Mouse (Mus musculus): ENCODE results near the gene Foxp3.

Foxp3 gene

DNA sequence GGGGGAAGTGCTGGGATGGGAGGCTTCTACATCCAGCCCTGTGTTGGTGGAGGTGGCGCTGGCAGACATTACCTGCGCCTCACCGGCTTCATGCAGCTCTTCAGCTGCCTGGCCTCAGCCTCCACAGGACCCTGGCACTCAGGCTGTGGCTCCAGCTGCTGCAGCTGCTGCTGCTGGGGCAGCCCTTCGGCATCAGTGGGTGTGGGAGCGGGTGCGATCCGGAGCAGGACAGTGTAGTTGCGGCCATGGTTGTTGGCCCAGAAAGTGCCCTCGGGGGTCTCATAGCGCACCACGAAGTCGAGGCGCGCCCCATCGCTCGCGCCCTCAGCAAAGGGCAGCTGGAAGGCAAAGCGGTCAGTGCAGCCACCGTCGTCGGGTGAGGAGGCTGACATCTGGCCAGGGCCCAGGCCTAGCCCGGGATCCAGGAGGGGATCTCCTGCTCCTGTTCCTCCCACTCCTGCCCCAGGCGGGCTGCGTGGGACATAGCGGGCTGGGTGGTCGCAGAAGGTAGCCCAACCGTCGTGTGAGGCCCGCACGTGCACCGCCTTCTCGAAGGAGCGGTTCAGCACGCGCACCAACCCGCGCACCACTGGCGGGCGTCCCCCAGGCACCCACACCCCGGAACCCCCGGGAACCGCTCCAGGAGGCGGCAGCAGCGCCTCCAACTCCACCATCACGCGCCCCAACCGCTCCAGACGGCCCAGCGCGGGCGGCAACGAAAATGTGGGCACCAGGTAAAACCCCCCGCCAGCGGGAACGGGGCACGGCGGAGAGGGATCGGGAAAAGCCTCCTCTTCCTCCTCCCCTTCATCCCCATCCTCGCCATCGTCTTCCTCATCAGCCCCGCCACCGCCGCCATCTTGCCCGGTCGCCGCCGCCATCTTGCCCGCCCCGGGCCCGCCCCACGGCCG is at the start of gene Foxp3:
Gene Foxp3, plus strand, starts transcription at position 469 of the 911 bp plus-strand sequence.
- no peak for DNase-seq

DNA sequence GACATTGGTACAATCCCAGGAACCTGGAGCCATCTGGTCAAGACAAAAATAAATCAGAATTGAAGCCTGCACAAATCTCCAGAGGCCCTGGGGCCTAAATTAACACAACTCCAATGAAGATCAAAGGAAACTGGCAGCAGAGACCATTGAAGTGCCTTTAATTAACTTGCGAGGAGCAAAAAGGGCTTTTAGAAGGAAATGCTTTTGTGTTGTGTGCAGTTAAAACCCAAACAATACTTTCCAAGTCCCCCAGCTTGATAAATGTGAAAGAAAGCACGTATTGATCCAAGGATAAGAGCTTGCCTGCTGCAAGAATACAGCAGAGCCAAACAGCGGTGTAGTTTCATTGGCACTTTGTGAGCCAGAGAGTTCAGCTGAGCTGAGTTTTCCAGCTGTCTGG is 48.5 kb upstream of the Foxp3 start:
- no peak for DNase-seq

DNA sequence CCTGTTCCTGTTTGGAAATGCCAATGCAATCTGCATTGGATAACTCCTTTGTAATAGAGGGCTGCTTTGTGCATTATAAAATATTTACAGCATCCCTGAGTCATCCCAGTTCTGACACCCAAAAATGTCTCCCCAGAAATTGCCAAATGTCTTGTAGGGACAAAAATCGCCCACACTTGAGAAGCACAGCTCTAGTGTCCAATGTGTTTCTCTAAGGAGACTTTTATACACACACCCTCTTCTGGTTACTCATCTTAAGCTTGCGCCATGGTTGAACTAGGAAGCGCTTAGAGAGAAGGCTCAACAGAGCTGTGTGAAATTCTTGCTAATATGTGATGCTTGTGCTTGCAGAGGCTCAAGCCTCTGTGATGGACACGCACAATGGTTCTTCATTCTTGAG is 20.0 kb upstream of the Foxp3 start:
- no peak for DNase-seq

DNA sequence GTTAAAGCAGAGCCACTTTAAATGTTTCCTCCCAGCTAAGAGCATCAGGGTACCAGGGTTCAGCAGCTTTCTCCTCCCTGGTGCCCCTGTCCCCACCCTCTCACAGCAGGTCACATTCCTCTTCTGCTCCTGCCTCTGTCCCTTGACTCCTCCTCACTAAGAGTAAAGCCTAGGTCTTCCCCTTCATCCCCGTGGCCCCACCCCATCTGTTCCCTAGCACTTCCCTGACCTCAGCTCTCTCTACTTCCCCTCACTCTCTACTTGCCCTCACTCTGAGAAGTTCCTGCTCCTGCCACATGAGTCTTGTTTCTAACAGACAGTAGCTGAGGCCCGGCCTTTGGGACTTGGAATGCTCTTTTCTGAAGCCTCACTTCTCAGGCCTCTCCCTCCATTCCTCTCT is 10.4 kb upstream of the Foxp3 start:
- no peak for DNase-seq

DNA sequence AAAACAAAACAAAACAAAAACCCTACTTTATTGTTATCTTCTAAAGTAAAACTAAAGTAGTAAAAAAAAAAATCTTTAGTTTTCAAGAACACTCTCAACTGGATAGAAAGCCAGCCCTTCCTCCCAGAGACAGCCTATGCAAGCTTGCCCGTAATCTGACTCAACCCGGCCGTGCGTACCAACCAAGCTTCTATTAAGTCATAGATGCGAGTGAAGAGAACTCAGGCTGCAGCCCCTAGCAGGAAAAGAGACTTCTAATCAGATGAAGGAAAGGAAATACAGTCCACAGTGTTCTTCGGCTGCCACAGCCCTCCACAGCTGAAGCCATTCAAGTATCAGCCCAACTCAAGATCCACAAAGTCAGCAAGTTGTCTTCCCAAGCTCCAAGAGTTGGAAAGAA is 7.1 kb upstream of the Foxp3 start:
- no peak for DNase-seq

DNA sequence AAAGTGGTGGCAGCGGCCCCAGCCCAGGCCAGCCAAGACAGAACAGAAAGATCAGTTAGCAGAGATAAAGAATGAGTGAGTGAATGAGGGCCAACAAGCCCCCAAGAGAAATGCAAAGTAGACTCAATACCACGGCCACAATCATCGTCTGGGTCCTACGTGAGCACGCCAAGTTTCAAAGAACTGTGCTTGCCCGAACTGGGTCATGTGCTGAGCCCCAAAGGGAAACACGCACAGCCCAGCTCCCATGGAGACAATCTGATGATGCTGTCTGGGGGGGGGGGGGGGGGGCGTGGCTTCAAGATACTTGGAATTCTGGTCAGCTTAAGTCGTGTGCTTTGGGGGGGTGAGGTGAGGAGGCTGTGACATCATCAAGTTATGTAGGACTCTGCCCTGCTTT is 6.0 kb upstream of the Foxp3 start:
- DNase-seq, result no peak

DNA sequence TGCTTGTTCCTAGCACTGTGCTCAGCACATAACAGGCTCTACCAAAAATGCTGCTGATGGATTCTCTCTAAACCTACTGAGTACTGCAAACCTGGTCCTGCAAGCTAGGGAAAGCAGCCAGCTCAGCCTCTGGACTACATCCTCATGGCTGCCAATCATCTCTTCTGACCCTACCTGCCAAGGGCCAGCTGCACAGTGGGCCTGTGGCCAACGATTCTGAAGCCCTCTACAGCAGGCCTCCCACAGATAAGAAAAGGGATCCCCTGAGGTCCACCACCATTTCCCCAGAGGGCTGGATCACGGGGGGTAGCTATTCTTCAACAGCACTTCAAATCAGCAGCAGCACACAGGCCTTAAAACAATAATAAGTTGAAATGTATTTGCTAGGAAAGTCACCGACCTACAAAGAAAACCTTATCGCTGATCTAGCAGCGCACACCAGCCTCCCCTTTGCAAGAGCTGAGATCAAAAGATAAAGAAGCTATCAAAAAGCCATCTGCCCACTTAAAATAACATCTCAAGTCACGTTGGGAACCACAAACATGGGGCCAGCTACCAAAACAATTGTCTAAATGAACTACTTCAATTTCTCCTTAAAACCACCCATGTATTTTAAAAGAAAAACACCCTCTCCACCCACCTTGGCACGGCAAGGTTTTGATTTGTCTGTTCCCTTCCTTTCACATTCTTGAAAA is 2.8 kb upstream of the Foxp3 start:
- DNase-seq, result no peak

DNA sequence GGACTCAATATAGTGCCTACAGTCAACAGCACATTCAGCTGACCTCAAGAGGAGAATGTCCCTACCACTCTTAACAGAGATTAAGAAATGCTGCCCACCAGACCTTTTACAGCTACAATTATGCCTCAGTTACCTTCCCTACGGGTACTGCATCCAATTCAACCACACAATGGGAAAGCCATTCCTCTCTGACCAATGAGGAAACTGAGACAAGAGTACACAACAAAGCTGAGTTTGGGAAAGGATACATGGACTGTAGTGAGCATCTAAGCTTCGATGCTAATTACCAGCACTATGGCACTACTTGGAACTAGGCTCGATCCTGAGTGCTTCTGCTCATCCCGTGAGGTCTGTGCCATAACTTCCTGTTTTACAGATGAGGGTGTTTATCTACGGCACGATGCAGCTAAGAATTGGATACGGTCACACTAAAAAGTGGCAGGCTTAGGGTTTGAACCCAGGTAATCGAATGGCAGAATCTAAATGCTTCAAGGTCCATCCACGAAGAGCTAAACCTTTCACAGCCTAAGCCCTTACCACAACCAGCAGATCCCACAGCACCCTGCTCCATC is 1.8 kb upstream of the Foxp3 start:
- DNase-seq, result no peak

DNA sequence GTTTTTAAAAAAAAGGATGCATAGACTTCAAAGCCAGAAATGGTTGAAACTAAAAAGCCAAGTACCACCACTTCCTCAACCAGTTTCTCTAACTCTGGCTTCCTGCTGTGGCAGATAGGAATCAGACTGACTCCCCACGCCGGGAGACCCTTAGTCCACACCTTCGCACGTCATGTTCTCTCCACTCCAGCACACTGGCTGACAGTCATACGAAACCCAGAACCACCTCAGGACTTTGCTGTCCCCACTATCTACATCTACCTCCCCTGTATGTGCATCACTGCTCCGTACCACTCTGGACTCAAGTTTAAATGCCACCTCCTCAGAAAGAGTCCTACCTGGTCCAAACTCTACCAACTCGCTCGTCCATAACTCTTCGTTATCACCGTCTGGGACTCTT is 978 bp upstream of the Foxp3 start:
- DNase-seq, result no peak

DNA sequence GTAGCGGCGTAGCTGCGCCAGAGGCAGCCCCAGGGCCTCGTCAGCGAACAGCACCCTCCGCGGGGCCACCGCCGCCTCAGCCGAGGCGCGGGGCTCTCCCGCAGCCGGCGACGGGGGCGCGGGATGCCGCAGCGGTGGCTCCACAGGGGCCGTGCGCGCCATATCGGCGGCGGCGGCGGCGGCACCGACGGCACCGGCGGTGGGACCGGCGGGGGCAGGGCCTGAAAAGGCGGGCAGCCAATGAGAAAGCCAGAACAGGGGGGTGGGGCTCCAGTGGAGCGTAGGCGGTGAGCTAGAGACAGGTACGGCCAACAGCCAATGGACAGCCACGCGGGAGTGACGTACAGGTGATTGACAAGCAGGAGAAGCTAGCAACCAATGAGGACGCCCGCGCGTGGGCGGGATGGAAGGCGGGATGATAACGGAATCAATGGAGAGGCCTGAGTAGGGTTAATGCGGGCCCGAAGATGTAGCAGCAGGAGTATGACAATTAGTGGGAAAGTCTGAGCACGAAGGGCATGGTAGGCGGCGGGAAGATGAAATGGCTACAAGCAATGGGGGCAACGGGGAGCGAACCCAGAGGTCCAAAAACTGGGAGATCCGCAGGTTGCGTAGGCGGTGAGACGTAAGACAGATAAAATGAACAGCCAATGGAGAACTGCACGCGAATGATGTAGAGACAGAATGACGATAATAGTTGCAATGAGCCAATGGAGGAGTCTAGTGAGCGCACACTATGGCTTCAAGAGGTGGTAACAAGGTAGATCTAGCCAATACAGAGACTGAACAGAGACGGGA is 842 bp downstream of the Foxp3 start, which contains the start of gene Ppp1r3f:
Gene Ppp1r3f, minus strand, starts transcription at position 197 of the 798 bp plus-strand sequence.
- peak; percentile 95 to 97 for DNase-seq

DNA sequence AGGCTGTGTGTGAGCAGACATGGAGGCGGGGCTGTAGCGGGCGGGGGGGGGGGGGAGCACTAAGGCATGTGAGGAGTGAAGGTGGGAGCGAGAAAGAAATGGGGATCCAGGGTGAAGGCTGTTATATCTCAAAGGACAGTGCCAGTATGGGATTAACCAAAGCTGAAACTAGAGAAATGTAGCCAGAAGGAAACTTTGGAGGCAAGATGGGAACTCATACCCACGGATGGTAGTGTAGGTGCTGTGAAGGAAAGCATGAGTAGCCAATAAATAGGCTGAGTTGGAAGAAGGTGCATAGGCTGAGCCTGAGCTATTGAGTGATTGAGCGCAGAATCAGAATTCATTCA is 1.4 kb downstream of the Foxp3 start:
- DNase-seq, result no peak

DNA sequence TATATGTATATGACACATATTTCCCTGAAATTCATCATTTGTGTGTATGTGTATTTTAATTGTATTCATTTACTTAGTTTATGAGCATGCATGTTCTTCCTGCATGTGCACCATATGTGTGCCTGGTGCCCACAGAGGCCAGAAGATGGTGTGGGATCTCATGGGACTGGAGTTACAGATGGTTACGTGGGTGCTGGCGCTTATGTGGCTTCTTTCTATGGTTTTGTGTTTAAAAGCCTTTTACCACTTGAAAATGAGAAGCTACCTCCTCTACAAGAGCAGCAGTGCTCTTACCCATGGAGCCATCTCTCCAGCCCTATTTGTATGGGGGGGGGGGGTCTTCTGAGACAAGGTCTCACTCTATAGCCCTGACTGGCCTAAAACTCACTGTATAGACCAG is 7.7 kb downstream of the Foxp3 start:
- DNase-seq, result no peak

DNA sequence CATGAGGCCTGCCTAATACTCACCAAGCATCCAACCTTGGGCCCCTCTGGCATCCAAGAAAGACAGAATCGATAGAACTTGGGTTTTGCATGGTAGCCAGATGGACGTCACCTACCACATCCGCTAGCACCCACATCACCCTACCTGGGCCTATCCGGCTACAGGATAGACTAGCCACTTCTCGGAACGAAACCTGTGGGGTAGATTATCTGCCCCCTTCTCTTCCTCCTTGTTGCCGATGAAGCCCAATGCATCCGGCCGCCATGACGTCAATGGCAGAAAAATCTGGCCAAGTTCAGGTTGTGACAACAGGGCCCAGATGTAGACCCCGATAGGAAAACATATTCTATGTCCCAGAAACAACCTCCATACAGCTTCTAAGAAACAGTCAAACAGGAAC is 10.4 kb downstream of the Foxp3 start:
- DNase-seq, result no peak

DNA sequence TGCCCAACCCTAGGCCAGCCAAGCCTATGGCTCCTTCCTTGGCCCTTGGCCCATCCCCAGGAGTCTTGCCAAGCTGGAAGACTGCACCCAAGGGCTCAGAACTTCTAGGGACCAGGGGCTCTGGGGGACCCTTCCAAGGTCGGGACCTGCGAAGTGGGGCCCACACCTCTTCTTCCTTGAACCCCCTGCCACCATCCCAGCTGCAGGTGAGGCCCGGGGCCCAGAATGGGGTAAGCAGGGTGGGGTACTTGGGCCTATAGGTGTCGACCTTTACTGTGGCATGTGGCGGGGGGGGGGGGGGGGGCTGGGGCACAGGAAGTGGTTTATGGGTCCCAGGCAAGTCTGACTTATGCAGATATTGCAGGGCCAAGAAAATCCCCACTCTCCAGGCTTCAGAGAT is 12.9 kb downstream of the Foxp3 start:
- DNase-seq, result no peak

DNA sequence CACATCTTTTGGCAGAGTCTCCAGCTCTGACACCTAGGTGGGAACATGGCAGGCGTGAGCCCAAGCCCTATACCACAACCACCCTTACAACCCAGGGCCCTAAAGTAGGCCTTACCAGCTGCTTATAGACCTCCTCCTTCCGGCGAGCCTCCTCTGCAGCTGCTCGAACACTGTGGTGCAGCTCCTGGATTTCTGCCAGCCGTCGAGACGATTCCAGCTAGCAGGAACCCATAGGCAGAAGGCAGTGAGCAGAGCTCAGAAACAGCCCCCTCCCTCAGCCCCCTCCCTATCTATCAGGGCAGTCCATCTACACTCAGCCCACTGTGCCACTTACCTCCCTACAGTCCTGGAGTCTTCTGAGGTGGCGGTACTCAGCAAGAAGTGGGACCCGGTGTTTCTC is 21.9 kb downstream of the Foxp3 start:
- DNase-seq, result no peak

DNA sequence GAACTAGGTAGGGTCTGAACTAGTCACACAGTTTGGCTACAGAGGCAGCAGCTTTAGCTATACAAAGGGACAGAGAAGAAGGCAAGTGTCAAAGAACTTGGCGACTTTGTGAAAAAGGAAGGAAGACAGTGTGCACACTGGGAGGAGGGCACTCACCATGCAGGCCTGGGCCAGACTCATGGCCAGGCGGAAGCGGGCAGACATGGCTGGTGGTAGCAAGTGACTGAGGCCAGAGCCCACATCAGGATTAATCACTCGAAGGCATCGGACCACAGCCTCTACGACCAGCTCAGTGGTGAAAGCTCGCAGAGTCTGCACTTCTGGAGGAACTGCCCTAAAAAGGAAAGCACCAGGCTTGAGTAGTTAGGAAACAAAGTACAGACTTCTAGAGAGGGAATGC is 30.6 kb downstream of the Foxp3 start:
- DNase-seq, result no peak

DNA sequence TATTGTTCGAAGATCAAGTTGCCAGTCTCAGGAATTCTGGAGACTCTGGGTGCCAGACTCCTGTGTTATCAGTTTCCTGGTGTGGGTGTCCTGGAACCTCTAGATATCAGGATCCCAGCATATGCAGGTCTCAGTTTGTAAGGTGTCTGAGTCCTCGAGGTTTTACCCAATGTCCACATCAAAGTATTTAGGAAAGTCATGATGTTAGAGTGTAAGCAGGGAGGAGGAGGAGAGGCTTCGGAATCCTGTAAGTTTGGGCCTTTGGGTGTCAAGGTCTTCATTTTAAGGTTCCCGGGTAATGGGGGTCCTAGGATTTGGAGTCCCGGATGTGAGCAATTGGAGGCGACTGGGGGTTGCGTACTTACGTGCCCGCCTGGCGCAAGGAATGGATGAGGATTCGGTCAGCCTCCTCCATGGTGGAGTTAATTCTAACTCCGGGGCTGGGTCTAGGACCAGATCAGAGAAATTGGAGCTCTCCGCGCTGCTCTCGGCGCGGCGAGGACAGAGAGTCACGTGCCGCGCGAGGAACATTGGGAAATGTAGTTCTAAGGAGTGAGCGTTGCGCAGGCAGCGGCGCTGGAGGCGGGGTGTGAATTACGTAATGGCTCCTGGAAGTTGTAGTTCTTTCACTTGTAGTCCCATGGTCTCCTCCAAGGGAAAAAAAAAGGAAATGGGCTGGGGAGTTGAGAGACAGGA is 31.6 kb downstream of the Foxp3 start, which contains the start of gene Ccdc22:
Gene Ccdc22, minus strand, starts transcription at position 639 of the 696 bp plus-strand sequence.
- DNase-seq, result peak; percentile 87 to 90

DNA sequence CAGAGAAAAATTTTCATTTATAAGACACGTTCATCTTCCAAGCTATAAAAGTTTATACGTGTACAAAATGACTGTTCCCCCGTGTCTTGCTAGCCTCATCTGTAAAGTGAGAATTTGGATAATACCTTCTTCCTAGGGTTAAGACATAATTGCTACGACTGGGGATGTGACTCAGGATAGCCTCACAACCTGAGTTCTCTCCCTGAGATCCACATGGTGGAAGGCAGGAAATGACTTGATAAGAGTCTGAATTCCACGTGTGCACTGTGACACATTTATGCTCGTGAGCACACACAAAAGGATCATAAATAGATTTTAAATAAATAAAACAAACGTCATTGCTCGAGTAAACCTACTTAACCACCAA is 32.1 kb downstream of the Foxp3 start:
- no peak for DNase-seq

DNA sequence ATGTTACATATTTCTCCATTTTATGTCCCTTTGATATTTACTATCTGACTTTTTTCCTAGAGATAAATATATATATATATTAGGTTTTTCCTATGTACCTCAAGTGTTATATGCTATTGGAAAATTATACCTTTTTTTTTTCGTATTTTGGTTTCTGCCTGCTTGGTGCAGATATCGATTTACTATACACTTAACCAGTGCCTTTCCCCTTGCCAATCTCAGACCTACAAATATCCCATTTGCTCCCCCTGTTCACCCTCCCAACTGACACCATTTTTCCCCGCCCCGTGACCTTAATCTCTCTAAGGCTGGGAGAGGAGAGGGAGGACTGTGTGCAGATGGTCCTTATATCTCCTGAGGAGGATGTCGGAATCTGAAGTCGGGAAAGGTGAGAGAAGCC is 33.3 kb downstream of the Foxp3 start, which contains the start of gene Cacna1f:
Gene Cacna1f, plus strand, starts transcription at position 301 of the 400 bp plus-strand sequence.
- DNase-seq, result no peak

DNA sequence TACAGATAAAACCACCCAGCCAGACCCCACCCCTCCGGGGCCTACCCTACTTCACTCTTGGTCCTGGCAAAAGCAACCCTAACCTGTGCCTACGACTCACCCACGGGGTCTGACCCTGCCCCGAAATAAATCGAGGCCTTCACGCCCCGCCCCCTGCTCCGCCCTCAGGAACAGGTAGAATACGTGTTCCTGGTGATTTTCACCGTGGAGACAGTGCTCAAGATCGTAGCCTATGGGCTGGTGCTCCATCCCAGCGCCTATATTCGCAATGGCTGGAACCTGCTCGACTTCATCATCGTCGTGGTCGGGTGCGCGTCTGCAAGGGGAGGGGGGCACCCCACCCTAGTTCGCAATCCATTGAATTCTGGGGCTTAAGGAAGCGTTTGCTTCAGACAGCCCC is 36.6 kb downstream of the Foxp3 start:
- no peak for DNase-seq

DNA sequence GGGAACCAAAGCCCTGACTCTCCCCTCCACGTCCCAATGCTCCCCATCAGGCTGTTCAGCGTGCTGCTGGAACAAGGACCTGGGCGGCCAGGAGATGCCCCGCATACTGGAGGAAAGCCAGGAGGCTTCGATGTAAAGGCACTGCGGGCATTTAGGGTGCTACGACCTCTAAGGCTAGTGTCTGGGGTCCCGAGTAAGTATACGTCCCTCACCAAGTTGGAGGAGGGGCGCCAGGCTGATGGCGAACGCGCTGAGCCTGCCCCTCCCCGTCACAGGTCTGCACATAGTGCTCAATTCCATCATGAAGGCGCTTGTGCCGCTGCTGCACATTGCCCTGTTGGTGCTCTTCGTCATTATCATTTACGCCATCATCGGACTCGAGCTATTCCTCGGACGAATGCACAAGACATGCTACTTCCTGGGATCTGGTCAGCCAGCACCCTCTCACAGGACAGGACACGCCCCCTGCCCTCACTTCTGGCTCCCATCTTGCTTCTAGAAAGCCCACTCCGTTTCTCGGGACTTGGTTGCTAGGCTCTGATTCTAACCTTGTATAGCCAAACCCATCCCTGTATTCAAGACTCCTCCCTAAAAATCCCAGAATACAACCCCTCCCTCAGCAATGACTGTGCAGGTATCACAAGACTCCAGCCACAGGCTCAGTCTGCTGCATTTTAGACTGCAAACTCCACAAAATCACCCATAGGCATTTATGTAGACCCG is 37.3 kb downstream of the Foxp3 start:
- no peak for DNase-seq
